Mouse (Mus musculus): ENCODE measurements around the gene Csf2rb.
"Not testable (repeated sequence)": the region's sequence is repeated elsewhere in the genome, so short reads cannot be mapped to it uniquely, and the experiment has no call there.

Gene Csf2rb

GRCm38 (mm10) chr15:78325671-78326339, at the start of gene Csf2rb:
Gene Csf2rb, plus strand, starts transcription at chr15:78325752.
- DNase-seq (ENCODE audit: low read depth, low spot score) = no peak

- DNase-seq (ENCODE audit: low read depth, low spot score) = no peak
These were observed 47.2 kb upstream of the Csf2rb start for GRCm38 (mm10) chr15:78278308-78278707.

GRCm38 (mm10) chr15:78287941-78288340, 37.6 kb upstream of the Csf2rb start:
- DNase-seq (ENCODE audit: low read depth, low spot score) = no peak

GRCm38 (mm10) chr15:78289775-78290174, 35.8 kb upstream of the Csf2rb start:
- not testable (repeated sequence) for DNase-seq (ENCODE audit: low read depth, low spot score)

GRCm38 (mm10) chr15:78293228-78293627, 32.3 kb upstream of the Csf2rb start:
- not testable (repeated sequence) for DNase-seq (ENCODE audit: low read depth, low spot score)

- DNase-seq (ENCODE audit: low read depth, low spot score) = no peak
These were observed 31.8 kb upstream of the Csf2rb start for GRCm38 (mm10) chr15:78293716-78294115.

GRCm38 (mm10) chr15:78298558-78298957, 27.0 kb upstream of the Csf2rb start:
- DNase-seq (ENCODE audit: low read depth, low spot score) = no peak

- no peak for DNase-seq (ENCODE audit: low read depth, low spot score)
These were observed 25.9 kb upstream of the Csf2rb start for GRCm38 (mm10) chr15:78299641-78300040.

GRCm38 (mm10) chr15:78300773-78301172, 24.8 kb upstream of the Csf2rb start:
- DNase-seq (ENCODE audit: low read depth, low spot score) = no peak

- DNase-seq (ENCODE audit: low read depth, low spot score) = no peak
These were observed 22.8 kb upstream of the Csf2rb start for GRCm38 (mm10) chr15:78302718-78303117.

GRCm38 (mm10) chr15:78303665-78304233, 21.8 kb upstream of the Csf2rb start:
- DNase-seq (ENCODE audit: low read depth, low spot score) = no peak

GRCm38 (mm10) chr15:78305341-78305933, 20.1 kb upstream of the Csf2rb start, which contains the start of gene Csf2rb2:
Gene Csf2rb2, minus strand, starts transcription at chr15:78305721.
- no peak for DNase-seq (ENCODE audit: low read depth, low spot score)

GRCm38 (mm10) chr15:78309865-78310264, 15.7 kb upstream of the Csf2rb start:
- no peak for DNase-seq (ENCODE audit: low read depth, low spot score)

GRCm38 (mm10) chr15:78310971-78311370, 14.6 kb upstream of the Csf2rb start:
- DNase-seq (ENCODE audit: low read depth, low spot score) = no peak

- not testable (repeated sequence) for DNase-seq (ENCODE audit: low read depth, low spot score)
These were observed 12.9 kb upstream of the Csf2rb start for GRCm38 (mm10) chr15:78312421-78313233.

GRCm38 (mm10) chr15:78313659-78314058, 11.9 kb upstream of the Csf2rb start:
- not testable (repeated sequence) for DNase-seq (ENCODE audit: low read depth, low spot score)

GRCm38 (mm10) chr15:78318338-78319171, 7.0 kb upstream of the Csf2rb start:
- DNase-seq (ENCODE audit: low read depth, low spot score) = not testable (repeated sequence)

GRCm38 (mm10) chr15:78320825-78321496, 4.6 kb upstream of the Csf2rb start:
- DNase-seq (ENCODE audit: low read depth, low spot score) = no peak

GRCm38 (mm10) chr15:78323366-78323765, 2.2 kb upstream of the Csf2rb start:
- DNase-seq (ENCODE audit: low read depth, low spot score) = no peak

GRCm38 (mm10) chr15:78324294-78324693, 1.3 kb upstream of the Csf2rb start:
- DNase-seq (ENCODE audit: low read depth, low spot score) = no peak

GRCm38 (mm10) chr15:78326747-78327146, 1.2 kb downstream of the Csf2rb start:
- DNase-seq (ENCODE audit: low read depth, low spot score) = no peak
